Mouse (Mus musculus): ENCODE measurements around the gene Eprs. TPM values are rescaled to one million over a fixed set of nuclear protein-coding genes. Genes with fewer than 3 reads are reported as not detected.

Gene Eprs
- polyA plus RNA-seq, 1 experiment from 2014 or later: 172 TPM

GRCm38 (mm10) chr1:185350611-185351010, 12.2 kb upstream of the Eprs start:
- no peak overlapping the region for H3K4me3 ChIP-seq (ENCODE audit: low read depth, low read length)
- H3K27ac ChIP-seq (ENCODE audit: low read depth, low read length): no peak overlapping the region
- no peaks in the 10 kb centered on the region for H3K9me3 ChIP-seq (ENCODE audit: control insufficient read depth, low read length)
- 90% methylated on average over 4 of the region's 4 CpGs for WGBS
- no peak for ATAC-seq (ENCODE audit: low FRiP score)
- no peaks in the 10 kb centered on the region for H3K27me3 ChIP-seq (ENCODE audit: control insufficient read depth, insufficient read depth, low read length)
- no peaks in the 10 kb centered on the region for H3K4me1 ChIP-seq (replicated peaks; ENCODE audit: control insufficient read depth, insufficient read depth, low read length)
- H3K9ac ChIP-seq (ENCODE audit: low read depth, low read length): no peak overlapping the region
- H3K4me2 ChIP-seq (replicated peaks; ENCODE audit: low read depth, low read length): no peak overlapping the region
- no peaks in the 10 kb centered on the region for H3K36me3 ChIP-seq (ENCODE audit: control insufficient read depth, insufficient read depth, low read length)
- DNase-seq (ENCODE audit: low spot score): no peak

GRCm38 (mm10) chr1:185352151-185352550, 10.7 kb upstream of the Eprs start:
- Histone ChIP-seq H3K36me3 (ENCODE audit: control insufficient read depth, insufficient read depth, low read length) (no peaks in the 10 kb centered on the region), H3K9me3 (ENCODE audit: control insufficient read depth, low read length) (no peaks in the 10 kb centered on the region), H3K4me3 (ENCODE audit: low read depth, low read length) (no peak overlapping the region), H3K27me3 (ENCODE audit: control insufficient read depth, insufficient read depth, low read length) (no peaks in the 10 kb centered on the region), H3K4me2 (replicated peaks; ENCODE audit: low read depth, low read length) (no peak overlapping the region), H3K4me1 (replicated peaks; ENCODE audit: control insufficient read depth, insufficient read depth, low read length) (no peaks in the 10 kb centered on the region), H3K9ac (ENCODE audit: low read depth, low read length) (no peak overlapping the region), H3K27ac (ENCODE audit: low read depth, low read length) (no peak overlapping the region)
- 94% methylated on average over 12 of the region's 12 CpGs for WGBS
- DNase-seq (ENCODE audit: low spot score) (no peak), ATAC-seq (ENCODE audit: low FRiP score) (no peak)

- Histone ChIP-seq H3K4me3 (ENCODE audit: low read depth, low read length) (no peak overlapping the region), H3K27ac (ENCODE audit: low read depth, low read length) (no peak overlapping the region), H3K9me3 (ENCODE audit: control insufficient read depth, low read length) (no peaks in the 10 kb centered on the region), H3K36me3 (ENCODE audit: control insufficient read depth, insufficient read depth, low read length) (no peaks in the 10 kb centered on the region), H3K9ac (ENCODE audit: low read depth, low read length) (no peak overlapping the region), H3K4me2 (replicated peaks; ENCODE audit: low read depth, low read length) (no peak overlapping the region), H3K4me1 (replicated peaks; ENCODE audit: control insufficient read depth, insufficient read depth, low read length) (no peaks in the 10 kb centered on the region), H3K27me3 (ENCODE audit: control insufficient read depth, insufficient read depth, low read length) (no peaks in the 10 kb centered on the region)
- no peak for DNase-seq (ENCODE audit: low spot score)
- WGBS: 97% methylated on average over 8 of the region's 8 CpGs
- ATAC-seq (ENCODE audit: low FRiP score): no peak
Measured at GRCm38 (mm10) chr1:185353351-185353750, 9.5 kb upstream of the Eprs start.

- Histone ChIP-seq H3K4me1 (replicated peaks; ENCODE audit: control insufficient read depth, insufficient read depth, low read length) (no peaks in the 10 kb centered on the region), H3K27ac (ENCODE audit: low read depth, low read length) (no peak overlapping the region), H3K4me3 (ENCODE audit: low read depth, low read length) (no peak overlapping the region), H3K4me2 (replicated peaks; ENCODE audit: low read depth, low read length) (no peak overlapping the region), H3K36me3 (ENCODE audit: control insufficient read depth, insufficient read depth, low read length) (no peaks in the 10 kb centered on the region), H3K9me3 (ENCODE audit: control insufficient read depth, low read length) (no peaks in the 10 kb centered on the region), H3K27me3 (ENCODE audit: control insufficient read depth, insufficient read depth, low read length) (no peaks in the 10 kb centered on the region), H3K9ac (ENCODE audit: low read depth, low read length) (no peak overlapping the region)
- ATAC-seq (ENCODE audit: low FRiP score) (no peak), DNase-seq (ENCODE audit: low spot score) (no peak)
- WGBS: 85% methylated on average over 4 of the region's 4 CpGs
Measured at GRCm38 (mm10) chr1:185354731-185355130, 8.1 kb upstream of the Eprs start.

GRCm38 (mm10) chr1:185356246-185356645, 6.6 kb upstream of the Eprs start:
- Histone ChIP-seq H3K36me3 (ENCODE audit: control insufficient read depth, insufficient read depth, low read length) (no peaks in the 10 kb centered on the region), H3K27ac (ENCODE audit: low read depth, low read length) (no peak overlapping the region), H3K9me3 (ENCODE audit: control insufficient read depth, low read length) (no peaks in the 10 kb centered on the region), H3K9ac (ENCODE audit: low read depth, low read length) (no peak overlapping the region), H3K4me1 (replicated peaks; ENCODE audit: control insufficient read depth, insufficient read depth, low read length) (no peaks in the 10 kb centered on the region), H3K27me3 (ENCODE audit: control insufficient read depth, insufficient read depth, low read length) (no peaks in the 10 kb centered on the region), H3K4me2 (replicated peaks; ENCODE audit: low read depth, low read length) (no peak overlapping the region), H3K4me3 (ENCODE audit: low read depth, low read length) (no peak overlapping the region)
- DNase-seq (ENCODE audit: low spot score) (no peak), ATAC-seq (ENCODE audit: low FRiP score) (no peak)
- 96% methylated on average over 8 of the region's 8 CpGs for WGBS

- no peak for ATAC-seq (ENCODE audit: low FRiP score)
- H3K36me3 ChIP-seq (ENCODE audit: control insufficient read depth, insufficient read depth, low read length): no peaks in the 10 kb centered on the region
- DNase-seq (ENCODE audit: low spot score): no peak
- no peak overlapping the region for H3K9ac ChIP-seq (ENCODE audit: low read depth, low read length)
- no peaks in the 10 kb centered on the region for H3K4me1 ChIP-seq (replicated peaks; ENCODE audit: control insufficient read depth, insufficient read depth, low read length)
- no peak overlapping the region for H3K4me3 ChIP-seq (ENCODE audit: low read depth, low read length)
- H3K27me3 ChIP-seq (ENCODE audit: control insufficient read depth, insufficient read depth, low read length): no peaks in the 10 kb centered on the region
- H3K27ac ChIP-seq (ENCODE audit: low read depth, low read length): no peak overlapping the region
- H3K4me2 ChIP-seq (replicated peaks; ENCODE audit: low read depth, low read length): no peak overlapping the region
- H3K9me3 ChIP-seq (ENCODE audit: control insufficient read depth, low read length): no peaks in the 10 kb centered on the region
- WGBS: 88% methylated on average over 4 of the region's 4 CpGs
Measured at GRCm38 (mm10) chr1:185358211-185358610, 4.6 kb upstream of the Eprs start.

GRCm38 (mm10) chr1:185363526-185364182, 810 bp downstream of the Eprs start:
- WGBS: 6% methylated on average over 22 of the region's 22 CpGs
- peak; percentile 43 for ATAC-seq (ENCODE audit: low FRiP score)

GRCm38 (mm10) chr1:185364183-185364540, 1.3 kb downstream of the Eprs start:
- 61% methylated on average over 6 of the region's 6 CpGs for WGBS
- H3K4me1 ChIP-seq (replicated peaks; ENCODE audit: control insufficient read depth, insufficient read depth, low read length): 0 out of 2 replicates have a peak, but pooled peaks cover 2% of the 10 kb centered on the region
- DNase-seq (ENCODE audit: low spot score) (no peak), ATAC-seq (ENCODE audit: low FRiP score) (no peak)
- no peak overlapping the region for H3K27ac ChIP-seq (ENCODE audit: low read depth, low read length)
- peak overlapping the region; percentile 32; the same call in 1 of the 2 replicates for H3K9ac ChIP-seq (ENCODE audit: low read depth, low read length)
- no peaks in the 10 kb centered on the region for H3K27me3 ChIP-seq (ENCODE audit: control insufficient read depth, insufficient read depth, low read length)
- H3K36me3 ChIP-seq (ENCODE audit: control insufficient read depth, insufficient read depth, low read length): no peaks in the 10 kb centered on the region
- H3K4me2 ChIP-seq (replicated peaks; ENCODE audit: low read depth, low read length): peak overlapping the region; percentile 40
- H3K4me3 ChIP-seq (ENCODE audit: low read depth, low read length): peak overlapping the region; percentile 98
- H3K9me3 ChIP-seq (ENCODE audit: control insufficient read depth, low read length): no peaks in the 10 kb centered on the region

More at GRCm38 (mm10) chr1:185363526-185364182, 810 bp downstream of the Eprs start:
- no peaks in the 10 kb centered on the region for H3K9me3 ChIP-seq (ENCODE audit: control insufficient read depth, low read length)
- no peaks in the 10 kb centered on the region for H3K36me3 ChIP-seq (ENCODE audit: control insufficient read depth, insufficient read depth, low read length)
- H3K4me3 ChIP-seq (ENCODE audit: low read depth, low read length): peak overlapping the region; percentile 98
- DNase-seq (ENCODE audit: low spot score): peak; percentile 68
- peak overlapping the region; percentile 40 for H3K4me2 ChIP-seq (replicated peaks; ENCODE audit: low read depth, low read length)
- H3K27me3 ChIP-seq (ENCODE audit: control insufficient read depth, insufficient read depth, low read length): no peaks in the 10 kb centered on the region
- peak overlapping the region; percentile 85 for H3K9ac ChIP-seq (ENCODE audit: low read depth, low read length)
- H3K27ac ChIP-seq (ENCODE audit: low read depth, low read length): peak overlapping the region; percentile 80
- 0 out of 2 replicates have a peak, but pooled peaks cover 2% of the 10 kb centered on the region for H3K4me1 ChIP-seq (replicated peaks; ENCODE audit: control insufficient read depth, insufficient read depth, low read length)

- Histone ChIP-seq H3K4me3 (ENCODE audit: low read depth, low read length) (no peak overlapping the region), H3K27me3 (ENCODE audit: control insufficient read depth, insufficient read depth, low read length) (no peaks in the 10 kb centered on the region), H3K4me2 (replicated peaks; ENCODE audit: low read depth, low read length) (no peak overlapping the region), H3K9me3 (ENCODE audit: control insufficient read depth, low read length) (no peaks in the 10 kb centered on the region), H3K4me1 (replicated peaks; ENCODE audit: control insufficient read depth, insufficient read depth, low read length) (0 out of 2 replicates have a peak, but pooled peaks cover 2% of the 10 kb centered on the region), H3K27ac (ENCODE audit: low read depth, low read length) (no peak overlapping the region), H3K9ac (ENCODE audit: low read depth, low read length) (no peak overlapping the region), H3K36me3 (ENCODE audit: control insufficient read depth, insufficient read depth, low read length) (no peaks in the 10 kb centered on the region)
- 88% methylated on average over 6 of the region's 6 CpGs for WGBS
- ATAC-seq (ENCODE audit: low FRiP score): no peak
- no peak for DNase-seq (ENCODE audit: low spot score)
Measured at GRCm38 (mm10) chr1:185367383-185367782, 4.5 kb downstream of the Eprs start.
